In genomic region chr2:93495170-93495569, GRCm38 (mm10) we compare ENCODE assay signal across 16 mouse cellular contexts.
"Had no signal": no experiment of that assay in that cellular context is flagged by ENCODE, and none has a peak within 500 bp of the region (broad histone marks: within the 10 kb centered on the region; RNA-seq: fewer than 3 reads in every experiment).

No protein-coding gene starts in this region.

- H3K9me3 ChIP-seq: limb, embryonic 10.5 days; liver, embryonic 12.5 days; lung, embryonic 15.5 days; midbrain, embryonic 13.5 days; neural tube, embryonic 13.5 days; stomach, embryonic 15.5 days had no signal

- H3K36me3 ChIP-seq: limb, embryonic 10.5 days; liver, embryonic 12.5 days; lung, embryonic 15.5 days; midbrain, embryonic 13.5 days; neural tube, embryonic 13.5 days; stomach, embryonic 15.5 days had no signal

- H3K4me3 ChIP-seq: layer of hippocampus, adult 2 months; limb, embryonic 10.5 days; liver, embryonic 12.5 days; lung, embryonic 15.5 days; midbrain, embryonic 13.5 days; neural tube, embryonic 13.5 days; stomach, embryonic 15.5 days had no signal

- H3K4me2 ChIP-seq: liver, embryonic 12.5 days; lung, embryonic 15.5 days; midbrain, embryonic 13.5 days; neural tube, embryonic 13.5 days; stomach, embryonic 15.5 days had no signal

- ATAC-seq: liver, embryonic 12.5 days; liver, postnatal 0 days; midbrain, embryonic 13.5 days had no signal

- DNase-seq: kidney, adult 18-20 months; kidney, postnatal 10 days; kidney, postnatal 4 days; liver, postnatal 0 days; lung, postnatal 14 days; right cerebral cortex, postnatal 14 days; thymus, adult 2 months; thymus, postnatal 25 days had no signal

- H3K27ac ChIP-seq: layer of hippocampus, adult 2 months; limb, embryonic 10.5 days; liver, embryonic 12.5 days; lung, embryonic 15.5 days; macrophage; midbrain, embryonic 13.5 days; neural tube, embryonic 13.5 days; stomach, embryonic 15.5 days had no signal

- H3K4me1 ChIP-seq: liver, embryonic 12.5 days; lung, embryonic 15.5 days; midbrain, embryonic 13.5 days; stomach, embryonic 15.5 days had no signal

- H3K9ac ChIP-seq: liver, embryonic 12.5 days; liver, postnatal 0 days; lung, embryonic 15.5 days; midbrain, embryonic 13.5 days; neural tube, embryonic 13.5 days; stomach, embryonic 15.5 days had no signal

- H3K27me3 ChIP-seq: liver, embryonic 12.5 days; midbrain, embryonic 13.5 days; neural tube, embryonic 13.5 days; stomach, embryonic 15.5 days had no signal
